Mouse (Mus musculus): ENCODE data around the gene Recql5. TPM values are rescaled to one million over a fixed set of nuclear protein-coding genes. Genes with fewer than 3 reads are reported as not detected.

The Recql5 gene
- polyA plus RNA-seq, 1 experiment from 2014 or later = 22.5 TPM

Other genes with a start within 250 kb of the Recql5 start
- gene Grb2, start 224.9 kb downstream of the Recql5 start, polyA plus RNA-seq (2015; fragmentation: Nextera tagmentation; extraction: Ambion mirVana) = 189 and 191 TPM in 2 replicates
- 25.4 and 25.8 TPM in 2 replicates for gene Tmem94, start 168.0 kb downstream of the Recql5 start, polyA plus RNA-seq (2015; fragmentation: Nextera tagmentation; extraction: Ambion mirVana)
- 13.8 and 15.2 TPM in 2 replicates for gene Caskin2, start 119.8 kb downstream of the Recql5 start, polyA plus RNA-seq (2015; fragmentation: Nextera tagmentation; extraction: Ambion mirVana)
- gene Tsen54, start 118.8 kb downstream of the Recql5 start, polyA plus RNA-seq (2015; fragmentation: Nextera tagmentation; extraction: Ambion mirVana) = 22.7 and 23.4 TPM in 2 replicates
- gene Llgl2, start 109.4 kb downstream of the Recql5 start, polyA plus RNA-seq (2015; fragmentation: Nextera tagmentation; extraction: Ambion mirVana) = 1.4 and 1.8 TPM in 2 replicates
- gene Myo15b, start 75.1 kb downstream of the Recql5 start, polyA plus RNA-seq (2015; fragmentation: Nextera tagmentation; extraction: Ambion mirVana) = 0.10 TPM in 1 of 2 replicates, not detected in the other
- gene Smim5, start 33.5 kb downstream of the Recql5 start, polyA plus RNA-seq (2015; fragmentation: Nextera tagmentation; extraction: Ambion mirVana) = 0.85 and 1.7 TPM in 2 replicates
- gene Smim6, start 21.5 kb downstream of the Recql5 start, polyA plus RNA-seq (2015; fragmentation: Nextera tagmentation; extraction: Ambion mirVana) = 0.94 and 1.2 TPM in 2 replicates
- 57.7 and 59.4 TPM in 2 replicates for gene Sap30bp, start 195 bp downstream of the Recql5 start, polyA plus RNA-seq (2015; fragmentation: Nextera tagmentation; extraction: Ambion mirVana)
- gene Itgb4, start 41.2 kb upstream of the Recql5 start, polyA plus RNA-seq (2015; fragmentation: Nextera tagmentation; extraction: Ambion mirVana) = 1.9 and 2.7 TPM in 2 replicates
- 73.9 and 74.4 TPM in 2 replicates for gene Galk1, start 79.2 kb upstream of the Recql5 start, polyA plus RNA-seq (2015; fragmentation: Nextera tagmentation; extraction: Ambion mirVana)
- 2,165 and 2,421 TPM in 2 replicates for gene H3f3b, start 94.5 kb upstream of the Recql5 start, polyA plus RNA-seq (2015; fragmentation: Nextera tagmentation; extraction: Ambion mirVana)
- 32.4 and 33.1 TPM in 2 replicates for gene Unk, start 96.8 kb upstream of the Recql5 start, polyA plus RNA-seq (2015; fragmentation: Nextera tagmentation; extraction: Ambion mirVana)
- 0.70 and 1.3 TPM in 2 replicates for gene Unc13d, start 144.5 kb upstream of the Recql5 start, polyA plus RNA-seq (2015; fragmentation: Nextera tagmentation; extraction: Ambion mirVana)
- gene Wbp2, start 153.5 kb upstream of the Recql5 start, polyA plus RNA-seq (2015; fragmentation: Nextera tagmentation; extraction: Ambion mirVana) = 136 and 153 TPM in 2 replicates
- gene Trim47, start 193.7 kb upstream of the Recql5 start, polyA plus RNA-seq (2015; fragmentation: Nextera tagmentation; extraction: Ambion mirVana) = 4.3 and 5.5 TPM in 2 replicates
- 2.7 and 3.7 TPM in 2 replicates for gene Trim65, start 197.7 kb upstream of the Recql5 start, polyA plus RNA-seq (2015; fragmentation: Nextera tagmentation; extraction: Ambion mirVana)
- 69.1 and 78.3 TPM in 2 replicates for gene Mrpl38, start 205.4 kb upstream of the Recql5 start, polyA plus RNA-seq (2015; fragmentation: Nextera tagmentation; extraction: Ambion mirVana)
- gene Fbf1, start 234.7 kb upstream of the Recql5 start, polyA plus RNA-seq (2015; fragmentation: Nextera tagmentation; extraction: Ambion mirVana) = 52.5 and 58.5 TPM in 2 replicates

Data from neural tube, embryonic 13.5 days (tissue).